Mouse (Mus musculus) small intestine, adult 2 months (tissue): Measurements from ENCODE around the gene Cntnap5a.

Experiments
- CTCF ChIP-seq: fragments of 200-500 bp; IDR thresholded peaks from 2 replicates; pipeline ENCODE4 v1.5.1; 2012; ENCODE audit warnings: low read depth, mild to moderate bottlenecking, control low read depth, inconsistent platforms, low read length, moderate library complexity, mixed read lengths; ENCODE audit not compliant: insufficient replicate concordance, insufficient read length; ENCODE audit errors: extremely low read depth
- POLR2A ChIP-seq: fragments of 200-500 bp; IDR thresholded peaks from 2 replicates; pipeline ENCODE4 v1.6.1; 2012; ENCODE audit warnings: low read depth, mild to moderate bottlenecking, control low read depth, inconsistent platforms, low read length, moderate library complexity

- no peak for TF ChIP-seq POLR2A
- TF ChIP-seq CTCF, result no peak
These were observed 423.1 kb downstream of the Cntnap5a start for GRCm38 (mm10) chr1:116107724-116108058.
